Mouse (Mus musculus) limb, embryonic 10.5 days (tissue): ENCODE data around the gene Slc30a5. TPM values are rescaled to one million over a fixed set of nuclear protein-coding genes. Genes with fewer than 3 reads are reported as not detected.
"Not testable (repeated sequence)": the region's sequence is repeated elsewhere in the genome, so short reads cannot be mapped to it uniquely, and the experiment has no call there.

Source experiments
- DNase-seq: peaks from one replicate; pipeline ENCODE4 v3.0.0-alpha.2; 2017; ENCODE audit warnings: low spot score
- H3K27ac ChIP-seq: fragments of 300-500 bp; sonication (generic); 2 replicates; pipeline ENCODE4 v1.5.1; 2016; ENCODE audit warnings: mild to moderate bottlenecking
- H3K27me3 ChIP-seq: fragments of 300-500 bp; sonication (generic); 2 replicates; pipeline ENCODE4 v1.6.1; 2016; ENCODE audit warnings: low read depth, mild to moderate bottlenecking; ENCODE audit not compliant: poor library complexity, severe bottlenecking
- H3K36me3 ChIP-seq: fragments of 300-500 bp; sonication (generic); 2 replicates; pipeline ENCODE4 v1.6.1; 2016; ENCODE audit warnings: mild to moderate bottlenecking, moderate library complexity
- H3K4me1 ChIP-seq: fragments of 300-500 bp; sonication (generic); 2 replicates; pipeline ENCODE4 v1.6.1; 2016
- H3K4me3 ChIP-seq: fragments of 300-500 bp; sonication (generic); 2 replicates; pipeline ENCODE4 v1.5.1; 2016; ENCODE audit warnings: mild to moderate bottlenecking, moderate library complexity
- H3K9me3 ChIP-seq: fragments of 300-500 bp; sonication (generic); replicated peaks from 2 replicates; pipeline ENCODE4 v1.6.1; 2016; ENCODE audit warnings: mild to moderate bottlenecking
- WGBS: fragments of 180-500 bp; shearing (Covaris S2); methylation state at CpG from one replicate; pipeline ENCODE4 v1.1.7; 2016; 5-methylcytosine and 5-hydroxymethylcytosine counted together
- polyA plus RNA-seq: library from polyadenylated mRNA; unstranded; fragments of >200 nt; fragmentation: Nextera tagmentation; extraction: Ambion mirVana; gene quantifications from 2 replicates; pipeline ENCODE4 v1.2.1, GENCODE M21; 2016

The Slc30a5 gene
- polyA plus RNA-seq, 1 experiment from 2014 or later, result 44.8 TPM

GRCm38 (mm10) chr13:100863914-100864313, 30.7 kb upstream of the Slc30a5 start:
- H3K27ac ChIP-seq, H3K36me3 ChIP-seq, DNase-seq, H3K4me3 ChIP-seq, H3K9me3 ChIP-seq, H3K4me1 ChIP-seq, H3K27me3 ChIP-seq: not testable (repeated sequence)
- 89% methylated on average over 1 of the region's 1 CpGs for WGBS

DNA sequence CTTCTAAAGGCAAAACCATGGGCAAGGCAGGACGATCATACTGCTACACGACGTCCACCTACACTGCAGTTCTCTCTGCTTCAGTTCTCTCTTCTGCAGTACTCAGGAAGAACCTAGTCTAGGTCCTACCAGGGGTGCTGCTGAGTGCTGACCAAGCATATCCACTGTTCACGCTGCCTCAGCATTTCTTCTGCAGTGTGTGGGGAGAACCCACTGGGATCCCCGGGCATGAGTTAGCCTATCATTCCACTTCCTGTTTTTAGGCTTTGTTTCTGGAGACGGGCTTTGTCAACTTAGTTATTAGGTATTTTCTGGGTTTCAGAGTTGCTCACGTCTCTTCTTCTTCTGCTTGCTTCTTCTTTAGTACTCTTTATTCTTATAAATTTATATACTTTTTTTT, 25.9 kb upstream of the Slc30a5 start:
- no peak overlapping the region for H3K4me3 ChIP-seq
- no peaks in the 10 kb centered on the region for H3K36me3 ChIP-seq
- no peaks in the 10 kb centered on the region for H3K27me3 ChIP-seq
- no peaks in the 10 kb centered on the region for H3K4me1 ChIP-seq
- no peak for DNase-seq
- WGBS, result 87% methylated on average over 7 of the region's 7 CpGs
- H3K9me3 ChIP-seq, result no peaks in the 10 kb centered on the region
- H3K27ac ChIP-seq, result no peak overlapping the region

- no peak for DNase-seq
- 53% methylated on average over 4 of the region's 4 CpGs for WGBS
- H3K27me3 ChIP-seq, result no peaks in the 10 kb centered on the region
Observed at GRCm38 (mm10) chr13:100854174-100854573, 20.9 kb upstream of the Slc30a5 start.

GRCm38 (mm10) chr13:100853120-100853519, 19.9 kb upstream of the Slc30a5 start:
- Histone ChIP-seq H3K27me3 (no peaks in the 10 kb centered on the region), H3K4me1 (no peaks in the 10 kb centered on the region), H3K27ac (no peak overlapping the region), H3K36me3 (no peaks in the 10 kb centered on the region), H3K9me3 (no peaks in the 10 kb centered on the region), H3K4me3 (no peak overlapping the region)
- WGBS, result 79% methylated on average over 3 of the region's 3 CpGs
- DNase-seq, result no peak

More at GRCm38 (mm10) chr13:100854174-100854573, 20.9 kb upstream of the Slc30a5 start:
- Histone ChIP-seq H3K9me3 (no peaks in the 10 kb centered on the region), H3K36me3 (no peaks in the 10 kb centered on the region), H3K4me3 (no peak overlapping the region), H3K4me1 (no peaks in the 10 kb centered on the region), H3K27ac (no peak overlapping the region)

- Histone ChIP-seq H3K27ac (no peak overlapping the region), H3K4me1 (no peaks in the 10 kb centered on the region), H3K4me3 (no peak overlapping the region), H3K9me3 (no peaks in the 10 kb centered on the region), H3K36me3 (no peaks in the 10 kb centered on the region), H3K27me3 (no peaks in the 10 kb centered on the region)
- no peak for DNase-seq
- WGBS, result 97% methylated on average over 3 of the region's 3 CpGs
Observed at GRCm38 (mm10) chr13:100849137-100849536, 15.9 kb upstream of the Slc30a5 start.

- 66% methylated on average over 21 of the region's 21 CpGs for WGBS
- Histone ChIP-seq H3K27ac (no peak overlapping the region), H3K4me1 (no peaks in the 10 kb centered on the region), H3K27me3 (no peaks in the 10 kb centered on the region), H3K4me3 (no peak overlapping the region), H3K36me3 (no peaks in the 10 kb centered on the region), H3K9me3 (no peaks in the 10 kb centered on the region)
- no peak for DNase-seq
Observed at GRCm38 (mm10) chr13:100846891-100847579, 13.8 kb upstream of the Slc30a5 start.

DNA sequence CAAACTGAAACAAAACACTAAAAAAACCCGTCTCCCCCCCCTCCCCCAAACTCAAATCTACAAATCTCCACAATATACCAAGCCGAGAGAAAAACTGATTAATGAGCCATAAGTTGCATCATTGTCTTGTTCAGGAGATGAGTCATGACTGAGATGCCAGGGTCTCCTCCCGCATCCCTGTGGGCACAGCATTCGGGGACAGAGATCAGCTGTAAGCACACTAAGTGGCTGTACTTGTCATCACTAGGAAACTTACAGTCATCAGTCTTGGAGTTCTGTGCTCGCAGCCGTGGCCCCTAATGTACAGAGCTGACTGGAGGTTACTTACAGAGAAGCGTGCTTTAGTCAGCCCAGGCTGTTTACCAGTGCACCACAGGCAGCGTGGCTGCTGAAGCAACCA, 13.0 kb upstream of the Slc30a5 start:
- Histone ChIP-seq H3K9me3 (no peaks in the 10 kb centered on the region), H3K27ac (no peak overlapping the region), H3K27me3 (no peaks in the 10 kb centered on the region), H3K4me3 (no peak overlapping the region), H3K4me1 (no peaks in the 10 kb centered on the region), H3K36me3 (no peaks in the 10 kb centered on the region)
- DNase-seq, result no peak
- WGBS, result 85% methylated on average over 8 of the region's 8 CpGs

DNA sequence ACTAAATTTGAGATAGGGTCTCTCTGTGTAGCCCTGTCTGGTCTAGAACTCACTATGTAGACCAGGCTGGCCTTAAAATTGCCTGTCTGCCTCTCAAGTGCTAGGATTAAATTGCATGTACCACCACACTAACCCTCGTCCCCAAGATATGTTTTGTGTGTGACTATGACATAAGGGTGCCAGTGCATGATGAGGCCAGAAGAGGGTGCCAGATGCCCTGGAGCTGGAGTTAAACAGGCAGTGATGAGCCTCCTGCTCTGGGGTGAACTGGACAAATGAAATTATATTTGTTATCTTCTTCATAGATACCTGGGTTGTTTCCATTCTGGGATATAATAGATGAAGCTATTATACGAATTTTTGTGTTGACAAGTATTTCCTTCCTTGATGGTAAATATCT, 10.7 kb upstream of the Slc30a5 start:
- 86% methylated on average over 2 of the region's 2 CpGs for WGBS
- Histone ChIP-seq H3K27me3 (no peaks in the 10 kb centered on the region), H3K27ac (no peak overlapping the region), H3K9me3 (no peaks in the 10 kb centered on the region), H3K4me3 (no peak overlapping the region), H3K4me1 (no peaks in the 10 kb centered on the region), H3K36me3 (no peaks in the 10 kb centered on the region)
- DNase-seq, result no peak

GRCm38 (mm10) chr13:100843016-100843725, 9.9 kb upstream of the Slc30a5 start:
- Histone ChIP-seq H3K27me3 (no peaks in the 10 kb centered on the region), H3K27ac (no peak overlapping the region), H3K9me3 (no peaks in the 10 kb centered on the region), H3K4me1 (no peaks in the 10 kb centered on the region), H3K36me3 (no peaks in the 10 kb centered on the region), H3K4me3 (no peak overlapping the region)
- DNase-seq, result no peak
- WGBS, result 85% methylated on average over 7 of the region's 7 CpGs

DNA sequence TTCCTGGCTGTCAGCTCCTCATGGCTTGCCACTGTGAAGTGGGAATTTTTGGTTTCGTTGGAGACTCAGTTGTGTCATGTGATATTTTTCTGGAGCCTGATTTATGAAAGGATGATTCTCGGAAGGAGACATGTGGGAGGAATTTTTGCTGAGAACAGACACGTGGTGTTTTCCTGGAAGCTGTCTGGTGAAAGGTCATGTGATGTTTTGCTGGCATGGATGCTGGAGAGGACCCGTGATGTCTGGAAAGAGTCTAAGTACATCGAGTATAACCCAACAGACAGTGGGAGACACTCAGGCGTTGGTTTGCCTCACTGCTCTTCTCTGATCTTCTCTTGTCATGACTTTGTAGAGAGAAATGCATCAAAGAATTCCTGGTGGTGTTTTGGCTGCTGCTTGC, 8.5 kb upstream of the Slc30a5 start:
- Histone ChIP-seq H3K36me3 (no peaks in the 10 kb centered on the region), H3K27me3 (no peaks in the 10 kb centered on the region), H3K27ac (no peak overlapping the region), H3K4me3 (no peak overlapping the region), H3K9me3 (no peaks in the 10 kb centered on the region), H3K4me1 (no peaks in the 10 kb centered on the region)
- 82% methylated on average over 6 of the region's 6 CpGs for WGBS
- no peak for DNase-seq

DNA sequence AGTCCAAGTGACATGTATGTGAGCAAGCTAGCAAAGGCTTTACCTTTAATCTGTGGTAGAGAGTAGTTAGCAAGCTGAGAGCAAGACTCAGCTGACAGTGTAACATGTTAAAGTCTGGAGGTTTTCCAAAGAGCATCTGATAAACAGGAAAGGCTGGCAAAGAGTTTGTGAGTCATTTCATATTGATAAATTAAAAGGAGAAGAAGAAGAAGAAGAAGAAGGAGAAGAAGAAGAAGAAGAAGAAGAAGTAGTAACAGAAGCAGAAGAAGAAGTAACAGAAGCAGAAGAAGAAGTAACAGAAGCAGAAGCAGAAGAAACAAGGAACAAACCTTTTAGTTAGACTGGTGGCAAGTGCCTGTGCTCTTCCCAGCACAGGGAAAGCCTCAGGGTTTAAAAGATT, 1.6 kb upstream of the Slc30a5 start:
- H3K9me3 ChIP-seq, result no peaks in the 10 kb centered on the region
- H3K27me3 ChIP-seq, result no peaks in the 10 kb centered on the region
- no peak overlapping the region for H3K4me3 ChIP-seq
- no peak for DNase-seq
- no peak overlapping the region for H3K27ac ChIP-seq
- 0 out of 2 replicates have a peak, but pooled peaks cover 3% of the 10 kb centered on the region for H3K36me3 ChIP-seq
- peaks cover 14% of the 10 kb centered on the region; the same call in 1 of the 2 replicates for H3K4me1 ChIP-seq

DNA sequence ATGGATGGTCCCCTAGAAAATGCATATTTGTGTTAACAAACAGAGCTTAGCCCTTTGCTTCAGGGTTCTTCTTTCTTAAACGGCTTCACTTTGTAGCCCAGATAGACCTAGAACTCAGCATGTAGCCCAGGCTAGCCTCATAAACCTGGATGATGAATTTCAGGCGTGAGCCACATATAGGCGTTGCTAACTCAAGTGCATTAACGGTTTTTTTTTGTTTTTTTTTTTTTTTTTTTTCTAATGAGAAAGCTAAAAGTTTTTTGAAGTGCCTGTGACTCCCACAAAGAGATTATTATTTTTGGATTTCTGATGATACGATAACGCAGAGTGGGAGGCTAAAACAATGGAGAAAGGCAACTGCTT, 394 bp upstream of the Slc30a5 start:
- Histone ChIP-seq H3K9me3 (no peaks in the 10 kb centered on the region), H3K27me3 (no peaks in the 10 kb centered on the region), H3K36me3 (0 out of 2 replicates have a peak, but pooled peaks cover 3% of the 10 kb centered on the region), H3K4me3 (peak overlapping the region; percentile 98), H3K4me1 (peaks cover 14% of the 10 kb centered on the region; the same call in 1 of the 2 replicates), H3K27ac (peak overlapping the region; percentile 93; the same call in 1 of the 2 replicates)
- 60% methylated on average over 6 of the region's 6 CpGs for WGBS
- DNase-seq, result no peak

DNA sequence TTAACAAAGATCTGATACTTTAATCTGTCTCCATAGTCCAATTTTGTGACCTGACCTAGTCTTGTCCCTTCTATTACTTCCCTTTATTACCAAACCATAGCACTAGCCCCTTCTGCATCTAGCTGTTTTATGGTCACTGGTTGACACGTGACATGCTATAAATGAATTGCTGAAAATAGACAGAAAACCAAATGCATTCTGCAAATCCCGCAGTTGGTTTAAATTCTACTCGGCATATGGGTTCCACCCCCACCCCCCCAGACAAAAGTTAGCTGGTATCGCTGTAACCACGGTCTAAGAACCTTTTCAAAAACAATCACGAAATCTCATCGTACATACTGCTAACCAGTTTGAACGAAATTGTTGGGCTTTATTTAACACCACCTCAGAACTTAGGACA, 1.0 kb downstream of the Slc30a5 start:
- H3K4me1 ChIP-seq, result peaks cover 14% of the 10 kb centered on the region; the same call in 1 of the 2 replicates
- WGBS, result 9% methylated on average over 8 of the region's 8 CpGs
- H3K9me3 ChIP-seq, result no peaks in the 10 kb centered on the region
- H3K4me3 ChIP-seq, result peak overlapping the region; percentile 98
- H3K36me3 ChIP-seq, result peaks cover 15% of the 10 kb centered on the region
- H3K27ac ChIP-seq, result peak overlapping the region; percentile 93
- H3K27me3 ChIP-seq, result no peaks in the 10 kb centered on the region
- DNase-seq, result no peak
